Mouse (Mus musculus) urinary bladder, adult 18-20 months (tissue): ENCODE results near the gene Dtx3.

Experiments
- DNase-seq, 2 experiments: peaks; one replicate each; pipeline ENCODE4 v3.0.0; 2022; ENCODE audit warnings: low spot score in 2 of 2, mixed read lengths in 2 of 2

Gene Dtx3

DNA sequence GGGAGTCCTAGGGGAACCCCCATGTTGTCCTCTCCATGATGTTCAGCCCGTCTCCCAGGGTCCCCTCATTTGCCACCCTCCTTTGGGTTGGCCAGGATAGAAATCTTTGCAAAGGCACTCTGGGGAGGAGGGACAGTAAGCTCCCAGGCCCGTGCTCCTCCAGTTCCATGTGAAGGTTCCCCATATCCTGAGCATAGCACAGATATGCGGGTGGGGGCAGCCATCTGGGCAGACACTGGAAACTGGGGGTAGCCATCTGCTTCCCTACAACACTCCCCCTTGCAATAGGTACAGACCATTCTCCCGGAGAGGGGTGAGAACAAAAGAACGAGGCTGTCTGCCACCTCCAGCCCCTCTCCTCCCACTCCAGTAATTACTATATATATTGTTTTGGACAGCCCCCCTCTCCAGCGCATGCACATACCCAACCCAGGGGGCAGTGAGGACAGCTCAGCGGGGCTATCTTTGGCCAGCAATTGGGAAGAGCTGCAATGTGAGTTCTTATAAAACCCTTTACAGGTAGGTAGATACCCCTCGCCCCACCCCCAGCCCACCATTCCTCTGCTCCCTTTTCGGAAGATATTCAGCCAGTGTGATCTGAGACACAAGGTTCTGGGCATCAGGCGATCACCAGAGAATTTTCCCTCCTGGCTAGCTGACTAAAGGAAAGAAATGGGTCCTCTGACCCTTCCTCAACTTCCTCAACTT lies 8.0 kb downstream of the Dtx3 start:
- DNase-seq = no peak

DNA sequence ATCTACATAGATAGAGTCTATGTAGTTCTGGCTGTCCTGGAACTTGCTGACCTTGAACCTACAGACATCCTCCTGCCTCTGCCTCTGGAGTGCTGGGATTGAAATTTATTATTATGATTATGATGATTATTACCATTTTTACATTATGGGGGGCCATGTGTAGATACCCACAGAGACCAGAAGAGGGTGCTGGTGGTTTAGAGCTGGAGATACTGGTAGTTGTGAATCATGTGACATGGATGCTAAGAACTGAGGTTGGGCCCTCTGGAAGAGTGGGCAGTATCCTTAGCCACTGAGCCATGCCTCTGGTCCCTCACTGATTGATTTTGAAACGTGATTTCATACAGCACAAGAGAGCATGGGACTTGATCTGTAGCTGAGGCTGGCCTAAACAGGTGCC lies 9.1 kb downstream of the Dtx3 start:
- no peak for DNase-seq

DNA sequence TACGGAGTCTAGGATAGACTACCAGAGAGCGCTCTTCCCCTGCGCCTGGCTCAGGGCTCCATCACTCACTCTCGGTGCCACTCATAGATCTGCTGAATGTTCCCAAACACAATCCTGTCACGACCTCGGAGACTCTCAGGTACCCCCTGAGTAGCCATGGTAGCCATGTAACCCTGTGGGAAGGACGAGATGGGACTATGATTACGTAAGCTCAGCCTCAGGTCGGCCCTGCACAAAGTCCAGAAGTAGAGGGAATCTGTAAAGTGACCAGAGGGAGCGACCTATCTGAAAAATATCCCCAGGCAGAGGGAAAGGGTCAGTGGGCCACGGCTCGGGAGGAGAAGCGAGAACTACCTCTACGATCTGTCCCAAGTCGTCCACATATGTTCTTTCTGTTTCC lies 10.0 kb downstream of the Dtx3 start:
- DNase-seq = no peak

DNA sequence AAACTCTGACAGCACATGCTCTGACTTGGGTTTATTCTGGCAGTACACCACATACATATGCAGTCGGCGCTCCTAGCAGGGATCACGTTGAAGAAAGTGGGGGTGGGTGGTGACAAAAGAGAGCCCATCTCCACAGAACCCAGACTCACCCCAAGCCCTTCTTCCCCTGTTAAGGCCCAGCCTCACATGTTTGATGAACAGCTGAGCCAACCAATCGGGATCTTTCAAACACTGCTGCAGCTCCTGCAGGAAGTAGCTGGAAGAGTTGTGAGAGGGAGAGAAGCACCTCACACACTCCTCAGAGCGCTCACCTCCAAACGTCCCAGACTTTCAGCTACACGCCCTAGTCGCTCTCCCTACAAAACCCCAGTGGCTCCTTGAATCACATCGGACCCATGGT lies 10.4 kb downstream of the Dtx3 start:
- no peak for DNase-seq

DNA sequence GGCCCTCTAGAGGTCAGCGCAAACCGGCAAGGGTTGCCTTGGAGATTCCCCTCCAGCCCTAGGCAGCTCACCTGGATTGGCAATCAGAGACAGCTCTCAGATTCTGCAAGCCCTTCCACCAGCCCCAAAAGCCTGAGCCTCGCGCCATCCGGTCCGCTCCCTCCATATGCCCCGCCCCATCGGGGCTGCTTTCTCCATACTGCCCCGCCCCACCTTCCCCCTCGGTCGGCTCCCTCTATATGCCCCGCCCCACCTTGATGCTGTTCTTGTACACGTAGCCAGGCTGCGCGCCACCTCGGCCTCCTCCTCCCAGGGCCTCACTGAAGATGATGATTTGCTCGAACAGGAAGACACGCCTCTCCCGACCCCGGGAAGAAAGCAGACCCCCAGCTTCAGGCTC lies 11.8 kb downstream of the Dtx3 start:
- DNase-seq = no peak

DNA sequence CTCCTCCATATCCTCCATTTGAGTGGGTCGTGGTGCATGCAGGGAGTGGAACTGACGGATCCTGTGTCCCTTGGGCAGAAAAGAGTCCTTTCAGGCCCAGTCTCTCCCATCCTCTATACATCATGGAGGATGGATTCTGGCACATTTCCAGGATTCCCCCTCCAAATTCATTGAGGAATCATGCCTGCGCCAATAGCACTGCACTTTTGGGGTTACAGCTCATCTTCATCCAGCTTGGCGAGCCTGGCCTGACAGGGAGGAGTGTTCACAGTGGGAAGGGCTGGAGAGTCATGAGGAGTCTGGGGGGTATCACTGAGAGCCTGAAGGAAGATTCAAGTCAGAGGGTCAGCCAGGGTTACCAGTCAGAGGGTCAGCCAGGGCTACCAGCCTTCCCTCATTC lies 12.9 kb downstream of the Dtx3 start:
- no peak for DNase-seq

DNA sequence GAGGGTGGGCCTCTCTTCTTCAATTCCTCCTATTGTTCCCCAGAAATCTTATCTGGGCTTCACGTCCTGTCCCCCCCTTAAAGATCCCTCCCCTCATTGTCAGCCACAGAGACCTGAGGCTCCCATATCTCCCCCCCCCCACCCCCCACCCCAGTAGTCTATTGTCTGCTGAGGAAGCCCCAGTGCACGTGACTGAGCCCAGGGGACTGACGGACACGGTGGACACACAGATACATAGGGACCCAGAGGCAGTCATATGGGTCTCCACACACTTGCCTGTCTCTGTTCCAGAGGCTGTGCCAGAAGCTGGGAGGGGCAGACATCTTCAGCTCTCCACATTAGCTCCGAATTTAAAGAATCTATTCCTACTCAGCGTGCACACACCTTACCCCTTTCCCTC lies 14.0 kb downstream of the Dtx3 start:
- DNase-seq = no peak

DNA sequence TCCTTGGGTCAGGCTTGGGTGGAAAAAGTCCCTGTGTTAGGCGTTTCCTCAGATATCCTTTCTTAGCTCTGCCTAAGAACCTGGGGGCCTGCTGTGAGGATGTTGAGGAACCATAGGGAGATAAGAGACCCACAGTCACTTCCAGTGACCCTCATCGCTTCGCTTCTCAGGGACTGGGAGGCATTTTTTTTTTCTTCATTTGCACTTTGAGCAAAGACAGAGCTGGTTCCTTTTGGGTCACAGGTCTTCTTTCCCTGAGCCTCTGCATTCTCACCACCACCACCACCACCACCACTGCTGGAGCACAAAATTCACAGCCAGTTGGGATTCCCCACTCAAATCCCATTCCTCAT lies 14.9 kb downstream of the Dtx3 start:
- no peak for DNase-seq

DNA sequence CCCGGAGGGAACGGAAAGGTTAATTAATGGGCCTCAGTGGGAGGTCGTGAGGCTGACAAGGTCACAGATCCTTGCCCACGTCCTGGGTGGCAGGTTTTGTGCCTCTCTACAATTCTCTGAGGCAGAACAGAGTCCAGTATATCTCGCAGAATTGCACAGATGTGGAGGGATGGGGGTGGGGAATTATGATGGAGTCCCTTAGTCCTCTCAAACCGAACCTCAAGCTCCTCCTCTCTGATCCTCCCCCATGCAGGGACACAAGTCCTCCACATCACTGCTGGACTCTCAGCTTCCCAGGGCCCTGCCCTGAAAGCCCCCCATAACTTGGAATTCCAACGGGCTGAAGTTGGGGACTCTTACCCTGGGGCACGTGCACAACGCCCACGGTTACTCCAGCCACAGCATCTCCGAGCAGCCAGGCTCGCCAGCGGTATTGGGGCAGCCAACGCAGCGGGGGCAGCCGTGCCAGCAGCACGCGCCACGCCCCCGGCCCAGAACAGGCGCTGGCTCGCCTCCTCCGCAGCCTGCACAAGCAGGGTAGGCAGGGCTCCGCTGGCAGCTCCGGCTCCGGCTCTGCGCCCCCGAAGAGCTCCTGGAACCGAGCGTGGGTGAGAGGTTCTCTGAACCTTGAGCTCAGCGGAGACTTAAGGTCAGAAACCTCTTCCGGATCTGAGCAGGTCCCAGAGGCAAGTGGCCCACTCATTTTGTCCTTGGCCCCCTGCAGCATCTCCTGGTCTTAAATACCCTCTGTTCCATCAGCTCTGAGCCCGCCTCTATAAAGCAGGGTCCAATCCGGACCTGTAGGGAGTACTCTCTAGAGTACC lies 15.4 kb downstream of the Dtx3 start, which contains the start of gene Slc26a10:
Gene Slc26a10, minus strand, starts transcription at position 775 of the 824 bp plus-strand sequence.
- DNase-seq = no peak

DNA sequence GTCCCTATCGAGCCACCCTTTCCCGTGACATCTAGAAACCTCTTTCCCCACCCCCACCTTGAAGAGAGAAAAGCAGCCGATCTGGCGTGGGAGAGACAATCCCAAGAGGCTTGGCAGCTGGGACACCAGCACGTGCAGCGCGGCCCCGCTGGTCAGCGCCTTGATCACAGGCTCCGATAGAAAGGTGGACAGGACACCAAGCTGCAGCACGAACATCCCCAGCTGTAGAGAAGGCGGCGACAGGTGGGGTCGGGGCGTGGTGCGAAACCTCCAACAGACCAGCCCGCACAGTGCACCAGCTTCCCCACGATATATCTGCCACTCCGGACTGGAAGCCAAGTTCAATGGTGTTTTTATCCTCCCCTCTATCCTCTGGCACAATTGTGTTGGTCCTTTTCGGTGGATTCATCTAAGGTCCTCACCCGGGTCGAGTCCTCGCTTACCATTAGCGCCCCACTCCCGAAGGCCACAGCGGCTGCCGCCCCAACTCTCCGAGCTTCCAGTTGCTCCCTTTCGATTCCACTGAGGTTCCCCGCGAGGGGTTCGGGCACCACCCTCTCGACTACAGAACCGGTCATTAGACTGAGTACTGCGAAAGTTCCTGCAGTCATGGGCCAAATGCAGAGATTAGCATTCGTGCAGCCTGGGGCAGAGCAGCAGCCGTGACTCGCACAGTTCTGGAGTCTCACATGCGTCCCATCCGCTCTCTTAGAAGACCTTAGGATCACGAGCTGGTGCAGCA lies 17.1 kb downstream of the Dtx3 start:
- DNase-seq = no peak

DNA sequence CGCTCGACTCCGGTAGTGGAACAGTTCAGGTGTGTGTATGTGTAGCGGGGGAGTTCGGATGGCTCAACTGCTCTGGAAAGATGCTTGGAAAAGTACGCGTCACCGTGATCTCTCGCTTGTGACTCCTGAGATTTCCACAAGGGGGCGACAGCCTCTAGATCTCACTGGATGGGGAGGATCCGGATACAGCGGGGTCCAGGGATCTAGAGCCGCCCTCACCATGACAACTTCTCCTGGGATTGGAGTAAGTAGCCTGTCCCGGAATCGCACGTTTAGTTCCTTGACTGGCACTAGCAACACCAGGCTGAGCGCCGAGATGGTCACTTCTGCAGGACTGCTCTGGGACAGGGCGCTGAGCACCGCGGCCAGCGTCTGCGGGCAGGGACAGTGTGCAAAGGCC lies 17.8 kb downstream of the Dtx3 start:
- DNase-seq = peak in 1 of 2 experiments; percentile 46

DNA sequence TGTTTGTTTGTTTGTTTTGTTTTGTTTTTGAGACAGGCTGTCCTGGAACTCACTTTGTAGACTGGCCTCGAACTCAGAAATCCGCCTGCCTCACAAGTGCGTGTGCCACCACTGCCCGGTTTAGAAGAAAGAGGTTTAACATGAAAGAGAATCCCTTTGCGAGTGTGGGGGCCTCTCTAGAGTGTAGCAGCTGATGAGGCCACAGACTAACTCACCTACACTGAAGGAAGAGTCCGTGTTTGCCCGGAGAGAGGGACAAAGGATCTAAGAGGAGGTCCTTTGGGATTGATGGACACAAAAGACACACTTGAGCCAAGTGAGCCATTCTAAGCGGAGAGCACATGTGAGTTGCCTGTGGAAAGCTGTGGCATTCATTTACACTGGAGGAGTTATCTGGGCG lies 18.3 kb downstream of the Dtx3 start:
- DNase-seq = no peak

DNA sequence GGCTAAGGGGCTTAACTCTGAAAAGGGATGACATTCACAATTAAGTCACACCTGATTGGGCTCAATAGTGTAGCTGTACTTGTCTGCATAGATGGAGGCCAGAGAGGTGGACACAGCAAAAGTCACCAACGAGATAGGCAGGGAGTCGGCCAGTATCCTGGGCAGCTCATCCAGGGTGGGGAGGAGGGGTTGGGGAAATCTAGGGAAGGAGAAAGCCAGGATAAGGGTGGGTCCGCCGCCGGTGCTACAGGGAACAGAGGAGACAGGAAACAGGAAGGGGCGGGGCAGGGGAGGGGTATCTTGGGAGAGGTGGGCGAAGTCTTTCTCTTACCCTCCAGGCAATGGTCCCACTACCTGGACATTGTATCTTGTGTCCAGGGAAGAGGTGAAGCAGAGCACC lies 18.8 kb downstream of the Dtx3 start:
- DNase-seq = no peak

DNA sequence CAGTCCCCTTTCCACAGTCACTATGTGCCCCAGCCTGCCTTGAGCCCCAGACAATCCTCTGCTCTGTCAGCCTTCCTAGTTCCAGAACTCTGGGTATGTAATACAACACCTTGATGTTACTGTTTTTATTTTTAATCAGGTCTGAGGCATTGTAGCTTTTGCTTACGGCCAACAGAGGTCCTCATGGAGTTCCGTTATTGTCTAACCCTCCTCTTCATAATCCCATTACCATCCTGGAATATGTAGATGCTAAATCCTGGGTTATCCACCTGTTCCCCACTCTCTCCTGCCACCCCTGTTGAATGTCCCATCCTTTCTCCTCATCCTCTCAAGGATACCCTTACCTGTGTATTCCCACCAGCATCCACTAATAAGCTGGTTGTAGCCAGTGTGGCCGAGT lies 19.3 kb downstream of the Dtx3 start:
- DNase-seq = no peak

DNA sequence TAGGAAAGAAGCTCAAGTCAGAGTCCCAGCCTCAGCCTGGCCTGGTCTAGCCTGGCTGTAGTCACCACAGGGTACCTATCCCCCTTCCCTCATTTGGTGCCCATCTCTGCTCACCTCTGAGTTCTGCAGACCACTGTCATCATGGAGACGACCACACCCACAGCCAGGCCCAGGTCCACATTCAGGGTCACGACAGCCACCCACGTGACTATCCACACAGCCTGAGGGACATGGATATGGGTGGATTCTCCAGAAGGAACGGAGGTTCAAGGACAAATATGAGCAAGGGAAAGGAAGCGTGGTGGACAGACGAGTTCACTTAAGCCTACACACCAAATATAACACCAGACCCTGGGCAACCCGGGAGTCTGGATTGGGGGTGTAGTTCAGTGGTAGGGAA lies 21.4 kb downstream of the Dtx3 start:
- no peak for DNase-seq

DNA sequence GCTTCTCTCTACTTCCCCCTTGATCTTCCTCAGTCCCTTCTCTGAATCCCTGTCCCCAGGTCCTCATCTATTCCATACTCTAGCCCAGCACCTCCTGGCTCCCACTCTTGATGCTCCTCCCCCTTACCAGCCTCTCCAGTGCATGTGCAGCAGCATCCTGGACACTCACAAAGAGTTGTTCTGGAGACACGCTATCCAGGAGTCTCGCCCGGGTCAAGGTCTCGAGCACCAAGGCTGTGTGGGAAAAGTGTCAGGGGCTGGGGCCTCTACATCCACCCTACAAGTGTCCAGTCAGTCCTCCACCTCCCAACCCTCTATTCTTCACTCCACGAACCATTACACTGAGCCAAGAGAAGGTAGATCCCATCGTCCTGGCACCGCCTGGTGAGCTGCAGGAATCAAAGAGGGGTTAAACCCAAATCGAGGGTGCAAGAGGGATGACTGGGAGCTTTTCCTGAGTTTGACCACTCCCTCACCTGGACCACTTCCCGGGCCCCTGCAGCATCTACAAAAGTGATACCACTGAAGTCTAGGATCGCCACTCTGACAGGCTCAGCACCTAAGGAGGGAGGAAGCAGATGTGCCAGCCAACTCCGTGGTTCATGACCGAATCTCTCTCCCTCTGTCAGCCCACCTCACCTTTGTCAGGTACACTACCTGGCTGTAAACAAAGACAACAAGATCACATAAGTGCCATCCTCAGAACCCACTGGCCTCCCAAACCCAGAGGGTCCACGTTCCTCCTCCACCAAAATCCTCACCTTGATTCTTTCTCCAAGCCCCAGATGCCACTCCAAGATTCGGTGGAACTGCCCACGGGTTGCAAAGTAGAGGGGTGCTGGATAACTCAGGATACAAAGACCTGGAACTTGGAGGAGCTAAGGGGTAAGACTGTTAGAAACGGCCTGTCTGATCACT lies 22.1 kb downstream of the Dtx3 start:
- DNase-seq = no peak

DNA sequence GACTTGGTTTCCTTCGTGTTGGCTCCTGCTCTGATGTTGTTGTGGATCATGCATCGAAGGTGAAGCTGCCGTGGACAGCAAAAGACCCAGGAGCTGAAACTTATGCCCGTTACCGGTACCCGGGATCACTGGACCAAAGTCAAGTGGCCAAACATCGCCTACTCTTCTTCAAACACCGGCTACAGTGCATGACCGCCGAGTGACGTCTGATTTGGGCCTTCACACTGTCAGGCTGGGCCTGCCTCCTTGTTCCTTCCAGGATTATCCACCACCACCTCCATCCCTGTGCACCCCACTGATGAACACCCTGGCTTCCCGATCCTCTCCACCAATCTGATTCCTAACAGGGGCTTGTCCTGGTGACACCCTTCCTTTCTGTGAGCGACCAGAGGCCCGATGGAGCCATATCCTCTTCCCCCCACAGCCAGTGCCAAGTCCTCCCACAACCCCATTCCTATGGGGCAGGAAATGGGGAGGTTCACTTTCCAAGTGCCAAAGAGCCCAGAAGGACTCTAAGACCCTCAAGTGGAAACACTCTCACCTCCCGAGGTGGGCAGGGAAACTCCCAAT lies 23.8 kb downstream of the Dtx3 start:
- DNase-seq = no peak

DNA sequence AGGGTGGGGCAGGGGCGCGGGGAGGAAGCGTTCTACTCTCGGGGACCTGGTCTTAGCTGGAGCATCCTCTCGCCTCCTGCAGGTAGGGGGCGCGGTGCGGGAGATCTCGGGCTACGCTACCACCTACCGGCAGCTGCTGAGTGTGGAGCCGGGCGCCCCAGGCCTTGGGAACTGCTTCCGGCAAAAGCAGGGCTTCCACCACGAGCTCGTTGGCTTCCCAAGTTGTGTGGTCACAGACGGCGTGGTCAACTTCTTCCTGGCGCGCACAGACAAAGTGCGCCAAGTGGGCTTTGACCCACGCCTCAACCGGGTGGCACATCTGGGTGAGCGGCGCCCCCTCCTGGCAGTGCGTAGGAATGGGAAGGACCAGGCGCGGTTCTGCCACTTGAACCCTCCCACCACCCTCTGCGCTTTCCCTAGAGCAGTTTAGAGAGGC lies 24.7 kb downstream of the Dtx3 start:
- DNase-seq = peak; percentile 46 to 78

DNA sequence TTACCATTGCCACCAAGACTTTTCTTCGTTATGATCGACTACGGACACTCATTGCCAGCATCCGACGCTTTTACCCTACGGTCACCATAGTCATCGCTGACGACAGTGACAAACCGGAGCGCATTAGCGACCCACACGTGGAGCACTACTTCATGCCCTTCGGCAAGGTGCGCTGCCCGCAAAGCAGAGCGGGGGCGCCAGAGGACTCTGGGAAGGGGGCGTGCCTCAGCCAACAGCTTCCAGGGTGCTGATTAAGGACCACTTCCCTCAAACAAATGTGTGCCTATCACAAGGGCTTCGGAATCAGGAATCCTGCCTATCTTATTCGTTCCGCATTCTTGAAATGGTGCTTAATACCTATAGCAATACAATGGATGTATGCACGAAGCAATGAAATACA lies 25.5 kb downstream of the Dtx3 start:
- no peak for DNase-seq

DNA sequence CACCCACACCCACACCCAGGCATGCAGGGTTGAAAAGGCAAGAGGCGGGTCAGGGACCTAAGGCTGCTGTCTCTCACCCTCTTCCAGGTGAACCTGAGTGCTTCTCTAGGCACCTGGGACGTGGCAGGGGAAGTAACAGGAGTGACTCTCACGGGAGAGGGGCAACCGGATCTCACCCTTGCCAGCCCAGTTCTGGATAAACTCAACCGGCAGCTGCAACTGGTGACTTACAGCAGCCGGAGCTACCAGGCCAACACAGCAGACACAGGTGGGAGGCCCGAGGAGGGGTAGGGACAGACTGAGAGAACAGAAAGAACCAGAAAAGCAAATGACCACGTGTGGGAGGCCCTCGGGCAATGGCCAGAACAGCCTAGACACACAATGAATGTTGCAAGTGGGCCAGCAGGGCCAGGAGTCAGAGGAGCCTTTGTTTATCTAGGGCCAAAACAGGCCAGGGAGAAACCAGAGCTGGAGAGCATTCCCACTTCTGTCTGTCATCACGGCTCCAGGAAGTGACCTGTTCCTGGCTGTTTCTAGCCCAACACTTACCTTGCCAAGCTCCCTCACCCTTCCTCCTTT lies 27.8 kb downstream of the Dtx3 start:
- peak in 1 of 2 experiments; percentile 30 for DNase-seq
